Mouse (Mus musculus): Measurements from ENCODE around the gene Hps5. TPM values are rescaled to one million over a fixed set of nuclear protein-coding genes. Genes with fewer than 3 reads are reported as not detected.

Gene Hps5
- polyA plus RNA-seq, 1 experiment from 2014 or later: 10.0 TPM

- H3K9me3 ChIP-seq (ENCODE audit: control insufficient read depth, low read length): no peaks in the 10 kb centered on the region
- no peak within 1 kb of the TSS for H3K9ac ChIP-seq (ENCODE audit: low read length)
- H3K4me1 ChIP-seq (ENCODE audit: control insufficient read depth in 2 of 2, insufficient read depth in 2 of 2, low read length in 2 of 2): no peaks in the 10 kb centered on the region; a peak in 1 of 4 replicates
- H3K27ac ChIP-seq (replicated peaks in 1 of 2; ENCODE audit: control insufficient read depth in 1 of 2, insufficient read depth in 1 of 2, low read depth in 2 of 2, low read length in 2 of 2): no peak within 1 kb of the TSS
- no peak within 1 kb of the TSS for H3K4me3 ChIP-seq (ENCODE audit: control insufficient read depth in 1 of 2, insufficient read depth in 1 of 2, low read depth in 1 of 2, low read length in 2 of 2)
- H3K36me3 ChIP-seq (ENCODE audit: control insufficient read depth, insufficient read depth, low read length): no peaks in the 10 kb centered on the region
- H3K4me2 ChIP-seq (ENCODE audit: low read length): no peak within 1 kb of the TSS
- ATAC-seq (ENCODE audit: insufficient number of reproducible peaks, insufficient read depth, low FRiP score, low read depth): no peak
- 78% methylated on average over 5 of the region's 5 CpGs for WGBS
- H3K27me3 ChIP-seq (ENCODE audit: control insufficient read depth, insufficient read depth, low read length): no peaks in the 10 kb centered on the region
These were observed 80.3 kb downstream of the Hps5 start, which contains the start of gene Saa3 for GRCm38 (mm10) chr7:46715600-46715999. Gene Saa3 (minus strand): TSS chr7:46715700.

GRCm38 (mm10) chr7:46714518-46714917, 81.3 kb downstream of the Hps5 start:
- Histone ChIP-seq H3K4me3 (ENCODE audit: control insufficient read depth in 1 of 2, insufficient read depth in 1 of 2, low read depth in 1 of 2, low read length in 2 of 2) (no peak overlapping the region), H3K4me2 (ENCODE audit: low read length) (no peak overlapping the region), H3K9me3 (ENCODE audit: control insufficient read depth, low read length) (no peaks in the 10 kb centered on the region), H3K4me1 (ENCODE audit: control insufficient read depth in 2 of 2, insufficient read depth in 2 of 2, low read length in 2 of 2) (peaks cover 0 to 4% of the 10 kb centered on the region in 2 experiments; a peak in 3 of 4 replicates), H3K27me3 (ENCODE audit: control insufficient read depth, insufficient read depth, low read length) (no peaks in the 10 kb centered on the region), H3K36me3 (ENCODE audit: control insufficient read depth, insufficient read depth, low read length) (no peaks in the 10 kb centered on the region), H3K9ac (ENCODE audit: low read length) (no peak overlapping the region), H3K27ac (replicated peaks in 1 of 2; ENCODE audit: control insufficient read depth in 1 of 2, insufficient read depth in 1 of 2, low read depth in 2 of 2, low read length in 2 of 2) (no peak overlapping the region)
- 29% methylated on average over 6 of the region's 6 CpGs for WGBS
- ATAC-seq (ENCODE audit: insufficient number of reproducible peaks, insufficient read depth, low FRiP score, low read depth): no peak

DNA sequence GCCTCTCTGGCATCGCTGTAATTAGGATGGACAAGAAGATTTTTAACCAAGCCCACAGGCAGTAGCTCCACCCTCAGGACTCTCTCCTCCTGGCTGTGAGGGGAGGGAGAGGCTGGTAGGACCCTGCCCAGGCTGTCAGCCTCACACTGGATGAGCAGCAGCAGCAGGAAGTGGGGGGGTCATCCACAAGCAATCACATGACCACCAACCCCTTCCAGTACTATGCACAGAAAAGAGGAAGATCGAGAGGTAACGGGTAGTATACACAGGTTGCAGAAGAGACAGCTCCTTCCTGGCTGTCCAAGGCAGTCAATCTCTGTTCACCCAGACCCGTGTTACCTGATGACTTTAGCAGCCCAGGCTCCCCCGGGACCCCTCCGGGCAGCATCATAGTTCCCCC, 83.6 kb downstream of the Hps5 start:
- Histone ChIP-seq H3K4me2 (ENCODE audit: low read length) (no peak overlapping the region), H3K9ac (ENCODE audit: low read length) (no peak overlapping the region), H3K4me1 (ENCODE audit: control insufficient read depth in 2 of 2, insufficient read depth in 2 of 2, low read length in 2 of 2) (peaks cover 0 to 8% of the 10 kb centered on the region in 2 experiments; a peak in 3 of 4 replicates), H3K9me3 (ENCODE audit: control insufficient read depth, low read length) (no peaks in the 10 kb centered on the region), H3K4me3 (ENCODE audit: control insufficient read depth in 1 of 2, insufficient read depth in 1 of 2, low read depth in 1 of 2, low read length in 2 of 2) (no peak overlapping the region), H3K36me3 (ENCODE audit: control insufficient read depth, insufficient read depth, low read length) (peaks cover 11% of the 10 kb centered on the region), H3K27me3 (ENCODE audit: control insufficient read depth, insufficient read depth, low read length) (no peaks in the 10 kb centered on the region), H3K27ac (replicated peaks in 1 of 2; ENCODE audit: control insufficient read depth in 1 of 2, insufficient read depth in 1 of 2, low read depth in 2 of 2, low read length in 2 of 2) (no peak overlapping the region)
- WGBS: 52% methylated on average over 6 of the region's 6 CpGs
- no peak for ATAC-seq (ENCODE audit: insufficient number of reproducible peaks, insufficient read depth, low FRiP score, low read depth)

Other genes with a start within 250 kb of the Hps5 start
- gene Sergef, start 156.3 kb downstream of the Hps5 start, polyA plus RNA-seq (2014; fragmentation: Nextera tagmentation; extraction: Ambion mirVana): 10.5 and 10.7 TPM in 2 replicates
- 0.12 and 0.65 TPM in 2 replicates for gene Tph1, start 123.5 kb downstream of the Hps5 start, polyA plus RNA-seq (2014; fragmentation: Nextera tagmentation; extraction: Ambion mirVana)
- gene Saal1, start 85.4 kb downstream of the Hps5 start, polyA plus RNA-seq (2014; fragmentation: Nextera tagmentation; extraction: Ambion mirVana): 14.2 and 15.3 TPM in 2 replicates
- gene Saa3, start 80.4 kb downstream of the Hps5 start, polyA plus RNA-seq (2014; fragmentation: Nextera tagmentation; extraction: Ambion mirVana): not detected in 2 replicates
- gene Saa4, start 63.5 kb downstream of the Hps5 start, polyA plus RNA-seq (2014; fragmentation: Nextera tagmentation; extraction: Ambion mirVana): not detected in 2 replicates
- not detected in 2 replicates for gene Saa1, start 53.1 kb downstream of the Hps5 start, polyA plus RNA-seq (2014; fragmentation: Nextera tagmentation; extraction: Ambion mirVana)
- not detected in 2 replicates for gene Saa2, start 44.3 kb downstream of the Hps5 start, polyA plus RNA-seq (2014; fragmentation: Nextera tagmentation; extraction: Ambion mirVana)
- gene Gtf2h1, start within 50 bp of the Hps5 start, polyA plus RNA-seq (2014; fragmentation: Nextera tagmentation; extraction: Ambion mirVana): 27.9 and 29.8 TPM in 2 replicates
- 3,024 and 3,145 TPM in 2 replicates for gene Ldha, start 45.4 kb upstream of the Hps5 start, polyA plus RNA-seq (2014; fragmentation: Nextera tagmentation; extraction: Ambion mirVana)
- not detected in 2 replicates for gene Ldhc, start 65.1 kb upstream of the Hps5 start, polyA plus RNA-seq (2014; fragmentation: Nextera tagmentation; extraction: Ambion mirVana)
- gene Tsg101, start 123.9 kb upstream of the Hps5 start, polyA plus RNA-seq (2014; fragmentation: Nextera tagmentation; extraction: Ambion mirVana): 179 and 201 TPM in 2 replicates
- gene Uevld, start 162.5 kb upstream of the Hps5 start, polyA plus RNA-seq (2014; fragmentation: Nextera tagmentation; extraction: Ambion mirVana): 9.8 TPM in 2 replicates
- gene Gm9999, start 187.5 kb upstream of the Hps5 start, polyA plus RNA-seq (2014; fragmentation: Nextera tagmentation; extraction: Ambion mirVana): not detected in 2 replicates
- gene Spty2d1, start 212.3 kb upstream of the Hps5 start, polyA plus RNA-seq (2014; fragmentation: Nextera tagmentation; extraction: Ambion mirVana): 13.0 and 14.0 TPM in 2 replicates

Measured in heart, embryonic 14.5 days (tissue).